Mouse (Mus musculus) B cell, adult 62 days (primary cell): Measurements from ENCODE around the gene Gm6871. TPM values are rescaled to one million over a fixed set of nuclear protein-coding genes. Genes with fewer than 3 reads are reported as not detected.

ENCODE experiments used
- total RNA-seq: library from RNA; stranded (reverse); gene quantifications from 4 replicates; pipeline ENCODE4 v1.2.4, GENCODE M21; 2023

Gm6871 gene
- total RNA-seq: not detected in 4 replicates

GRCm38 (mm10) chr7:41573562-41573961 is at the start of gene Gm6871:
Gm6871 (minus strand) TSS chr7:41573662.

GRCm38 (mm10) chr7:41599034-41599813 is 25.8 kb upstream of the Gm6871 start, which contains the start of gene 2610021A01Rik:
2610021A01Rik (plus strand) TSS chr7:41599230.

GRCm38 (mm10) chr7:41499389-41500049 is 73.9 kb downstream of the Gm6871 start, which contains the start of the genes Gm20449 and AW146154:
Gm20449 (minus strand) TSS chr7:41499417.
AW146154 (minus strand) TSS chr7:41499890.

Other genes with a start within 250 kb of the Gm6871 start
- 14.7 to 19.4 TPM (median 15.7 TPM) in 4 replicates for gene AI987944, start 180.3 kb downstream of the Gm6871 start, total RNA-seq
- gene Vmn2r57, start 125.0 kb downstream of the Gm6871 start, total RNA-seq: 0.09 to 0.16 TPM (median 0.12 TPM) in 3 of 4 replicates, not detected in the other
- 0.21 to 0.58 TPM (median 0.36 TPM) in 4 replicates for gene Gm20449, start 74.2 kb downstream of the Gm6871 start, total RNA-seq
- gene AW146154, start 73.8 kb downstream of the Gm6871 start, total RNA-seq: 7.1 to 8.7 TPM (median 7.8 TPM) in 4 replicates
- gene 2610021A01Rik, start 25.6 kb upstream of the Gm6871 start, total RNA-seq: 25.5 to 36.6 TPM (median 29.9 TPM) in 4 replicates
- 11.5 to 20.3 TPM (median 16.5 TPM) in 4 replicates for gene Zfp788, start 59.5 kb upstream of the Gm6871 start, total RNA-seq